Comparison of ENCODE assay signal across 22 mouse cellular contexts in the genomic region with DNA sequence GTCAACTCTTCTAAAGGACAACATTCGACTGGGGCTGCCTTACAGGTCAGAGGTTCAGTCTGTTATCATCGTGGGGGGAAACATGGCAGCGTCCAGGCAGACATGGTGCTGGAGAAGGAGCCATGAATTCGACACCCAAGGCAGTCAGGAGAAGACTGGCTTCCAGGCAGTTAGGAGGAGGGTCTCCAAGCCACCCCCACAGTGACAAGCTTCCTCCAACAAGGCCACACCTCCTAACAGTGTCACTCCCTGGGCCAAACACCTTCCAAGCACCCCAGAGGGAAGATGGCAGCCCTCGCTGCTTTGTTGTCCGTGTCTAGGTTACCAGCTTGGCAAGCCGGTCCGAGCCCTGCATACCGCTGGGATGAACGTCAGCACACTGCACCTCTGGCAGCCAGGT.
"Had no signal": no experiment of that assay in that cellular context is flagged by ENCODE, and none has a peak within 500 bp of the region (broad histone marks: within the 10 kb centered on the region; RNA-seq: fewer than 3 reads in every experiment).

No protein-coding gene starts in this region.

- H3K9me3 ChIP-seq: heart, embryonic 10.5 days; heart, embryonic 12.5 days; hindbrain, embryonic 13.5 days; hindbrain, embryonic 15.5 days; kidney, embryonic 15.5 days; limb, embryonic 10.5 days; limb, embryonic 12.5 days; liver, embryonic 12.5 days had no signal

- H3K4me3 ChIP-seq: heart, embryonic 10.5 days; heart, embryonic 12.5 days; hindbrain, embryonic 13.5 days; hindbrain, embryonic 15.5 days; kidney, embryonic 15.5 days; limb, embryonic 10.5 days; limb, embryonic 12.5 days; liver, embryonic 12.5 days had no signal

- H3K36me3 ChIP-seq: liver, embryonic 12.5 days had no signal

- H3K4me1 ChIP-seq: heart, embryonic 10.5 days; heart, embryonic 12.5 days; hindbrain, embryonic 13.5 days; hindbrain, embryonic 15.5 days; kidney, embryonic 15.5 days; limb, embryonic 10.5 days; limb, embryonic 12.5 days; liver, embryonic 12.5 days had no signal

- H3K9ac ChIP-seq: heart, embryonic 12.5 days; hindbrain, embryonic 13.5 days; hindbrain, embryonic 15.5 days; kidney, embryonic 15.5 days; limb, embryonic 12.5 days; liver, embryonic 12.5 days; liver, embryonic 14.5 days had no signal

- H3K27me3 ChIP-seq: heart, embryonic 12.5 days; hindbrain, embryonic 13.5 days; hindbrain, embryonic 15.5 days; kidney, embryonic 15.5 days; limb, embryonic 12.5 days; liver, embryonic 12.5 days had no signal

- H3K27ac ChIP-seq: heart, embryonic 10.5 days; hindbrain, embryonic 13.5 days; hindbrain, embryonic 15.5 days; hindbrain, postnatal 0 days; kidney, embryonic 15.5 days; kidney, postnatal 0 days; limb, embryonic 10.5 days; limb, embryonic 12.5 days; liver, embryonic 12.5 days; liver, embryonic 14.5 days had no signal

- DNase-seq: gastrocnemius, postnatal 14 days; gastrocnemius, postnatal 36 days; heart, adult 18-20 months; heart, postnatal 10 days; kidney, adult 11 months; kidney, adult 2 months; kidney, adult 9 months; kidney, postnatal 14 days; kidney, postnatal 36 days; layer of hippocampus, adult 9-11 months; layer of hippocampus, postnatal 36 days had no signal
